Mouse (Mus musculus) embryonic fibroblast, embryonic 13.5 days (primary cell): Measurements from ENCODE around the gene Sgsm3.

Experiments used
- CTCF ChIP-seq: IDR thresholded peaks from 2 replicates; pipeline ENCODE4 v1.5.1; 2011; ENCODE audit warnings: mild to moderate bottlenecking, control low read depth, low read length, moderate library complexity, borderline replicate concordance; ENCODE audit not compliant: insufficient read depth
- POLR2A ChIP-seq: IDR thresholded peaks from 2 replicates; pipeline ENCODE4 v1.6.1; 2011; ENCODE audit warnings: low read depth, mild to moderate bottlenecking, control low read depth, low read length, moderate library complexity

DNA sequence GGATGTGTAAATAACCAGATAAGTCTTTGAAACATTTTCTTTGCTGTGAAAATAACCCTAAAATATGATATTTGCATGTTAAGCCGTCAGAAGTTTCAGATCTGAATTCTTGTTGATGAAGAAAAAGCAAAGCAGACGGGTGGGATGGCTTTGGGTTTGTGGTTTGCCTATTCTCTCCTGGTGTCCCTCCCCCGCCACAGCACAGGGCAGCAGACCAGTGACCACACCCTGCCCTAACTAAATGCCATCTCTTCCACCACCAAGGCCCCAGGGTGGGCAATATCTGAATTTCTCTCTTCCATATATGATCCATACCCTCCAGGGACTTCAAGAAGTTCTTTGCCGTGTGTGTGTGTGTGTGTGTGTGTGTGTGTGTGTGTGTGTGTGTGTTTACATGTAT lies 39.0 kb upstream of the Sgsm3 start:
- no peak for TF ChIP-seq CTCF
- no peak for TF ChIP-seq POLR2A
